Mouse (Mus musculus) liver, adult 2 months (tissue): ENCODE data around the gene Bmp3.

Experiments
- CTCF ChIP-seq: fragments of 200-500 bp; IDR thresholded peaks from 2 replicates; pipeline ENCODE4 v1.5.1; 2011; ENCODE audit warnings: low read depth, low read length, control low read depth
- POLR2A ChIP-seq: fragments of 200-500 bp; IDR thresholded peaks from 2 replicates; pipeline ENCODE4 v1.6.1; 2011; ENCODE audit warnings: low read length, control low read depth; ENCODE audit not compliant: insufficient read depth; ENCODE audit errors: extremely low read depth

DNA sequence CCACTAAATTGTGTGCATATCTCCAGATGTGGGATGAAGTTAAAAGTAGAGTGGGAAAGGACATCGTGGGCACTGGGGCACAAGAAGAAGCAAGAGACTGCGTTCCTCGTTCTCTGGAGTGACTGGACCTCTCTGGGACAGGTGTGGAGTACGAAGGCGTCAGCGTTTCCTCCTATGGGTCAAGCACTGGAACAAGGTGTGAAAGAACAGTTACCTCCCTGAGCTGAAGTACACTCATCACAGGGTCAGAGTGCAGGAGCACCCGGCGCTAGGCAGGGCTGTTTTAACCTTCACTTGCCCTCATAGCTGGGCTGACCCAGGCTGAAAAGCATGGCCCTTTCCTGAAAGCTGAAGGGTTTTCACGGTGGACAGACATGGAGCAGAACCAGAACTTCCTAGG lies 20.5 kb upstream of the Bmp3 start:
- TF ChIP-seq CTCF, result no peak
- TF ChIP-seq POLR2A, result no peak
